25 mouse cellular contexts compared by ENCODE assay signal in genomic region chr5:29309191-29309590, GRCm38 (mm10).
DNase-seq lines count a peak whose midpoint lies in the region; ATAC-seq and TF ChIP-seq lines count a peak whose summit lies in the region.
"Had no signal": no experiment of that assay in that cellular context is flagged by ENCODE, and none has a peak within 500 bp of the region (broad histone marks: within the 10 kb centered on the region; RNA-seq: fewer than 3 reads in every experiment).

No protein-coding gene starts in this region.

- H3K4me3 ChIP-seq in MEL (ENCODE audit: control insufficient read depth in 1 of 2, insufficient read depth in 1 of 2, low read depth in 2 of 2, low read length in 2 of 2), result no peak overlapping the region
- H3K4me3 ChIP-seq in midbrain, embryonic 16.5 days (ENCODE audit: low read depth, low read length), result no peak overlapping the region
- H3K4me3 ChIP-seq: embryonic facial prominence, embryonic 15.5 days; erythroblast, embryonic 14.5 days; forebrain, embryonic 10.5 days; forebrain, embryonic 15.5 days; heart, adult 2 months; heart, embryonic 15.5 days; hindbrain, embryonic 13.5 days had no signal

- H3K4me2 ChIP-seq in midbrain, embryonic 16.5 days (ENCODE audit: low read length), result no peak overlapping the region
- H3K4me2 ChIP-seq: embryonic facial prominence, embryonic 15.5 days; forebrain, embryonic 15.5 days; heart, embryonic 11.5 days; heart, embryonic 15.5 days; hindbrain, embryonic 13.5 days had no signal

- TF ChIP-seq CTCF in MEL (IDR thresholded peaks at IDR 0.05 in 2 of 3, conservative IDR thresholded peaks at IDR 0.05 in 1 of 3; ENCODE audit: control insufficient read depth in 1 of 3, insufficient read depth in 1 of 3, low read depth in 2 of 3, low read length in 3 of 3, poor library complexity in 1 of 3, severe bottlenecking in 1 of 3), result no peak

- no peak for TF ChIP-seq POLR2A in MEL (IDR thresholded peaks at IDR 0.05; ENCODE audit: control insufficient read depth in 1 of 2, insufficient read depth in 1 of 2, low read depth in 1 of 2, low read length in 2 of 2, poor library complexity in 1 of 2)

- ATAC-seq in midbrain, embryonic 16.5 days, result no peak
- ATAC-seq: CD4-positive, CD25-positive, alpha-beta regulatory T cell, adult 4 months; forebrain, embryonic 15.5 days; hindbrain, postnatal 0 days had no signal

- TF ChIP-seq RAD21 in MEL (IDR thresholded peaks at IDR 0.05; ENCODE audit: low read depth, low read length), result no peak

- no peak overlapping the region for H3K27ac ChIP-seq in MEL (ENCODE audit: control insufficient read depth, low read depth, low read length)
- no peak overlapping the region for H3K27ac ChIP-seq in midbrain, embryonic 16.5 days (ENCODE audit: low read length)
- H3K27ac ChIP-seq: embryonic facial prominence, embryonic 15.5 days; forebrain, embryonic 10.5 days; forebrain, embryonic 15.5 days; heart, adult 2 months; heart, embryonic 15.5 days; hindbrain, embryonic 13.5 days; hindbrain, postnatal 0 days had no signal

- peaks cover 0 to 2% of the 10 kb centered on the region in 2 experiments; a peak in 2 of 4 replicates for H3K27me3 ChIP-seq in MEL (ENCODE audit: control insufficient read depth in 1 of 2, insufficient read depth in 2 of 2, low read length in 2 of 2)
- H3K27me3 ChIP-seq in midbrain, embryonic 16.5 days (ENCODE audit: control insufficient read depth, insufficient read depth, low read depth, low read length), result no peaks in the 10 kb centered on the region
- H3K27me3 ChIP-seq: embryonic facial prominence, embryonic 15.5 days; forebrain, embryonic 15.5 days; heart, embryonic 15.5 days; hindbrain, embryonic 13.5 days had no signal

- DNase-seq in adrenal gland, adult 8-10 months, result peak; percentile 18
- no peak for DNase-seq in adrenal gland, postnatal 36 days
- DNase-seq in MEL (ENCODE audit: low read depth, low spot score), result peak; percentile 52
- DNase-seq in c-Kit-positive CD71-positive TER-119-positive erythroid progenitor cells, embryonic 14.5 days (ENCODE audit: low spot score), result peak; percentile 7
- no peak for DNase-seq in frontal cortex, postnatal 36 days (ENCODE audit: low spot score in 2 of 2)
- DNase-seq in cerebellum, postnatal 25 days, result no peak
- DNase-seq: adrenal gland, postnatal 14 days; B cell, adult 2 months; cerebellum, adult 18-20 months; cerebellum, adult 9-11 months; embryo, embryonic 11 days; gastrocnemius, postnatal 10 days; heart, adult 2 months; heart, postnatal 14 days; kidney, adult 11 months had no signal

- H3K9ac ChIP-seq in MEL (ENCODE audit: control insufficient read depth, low read depth, low read length, poor library complexity, severe bottlenecking), result no peak overlapping the region
- no peak overlapping the region for H3K9ac ChIP-seq in midbrain, embryonic 16.5 days (ENCODE audit: low read depth, low read length)
- H3K9ac ChIP-seq: embryonic facial prominence, embryonic 15.5 days; forebrain, embryonic 15.5 days; heart, embryonic 15.5 days; hindbrain, embryonic 13.5 days had no signal

- no peaks in the 10 kb centered on the region for H3K79me2 ChIP-seq in MEL (ENCODE audit: control insufficient read depth, insufficient read depth, low read length, poor library complexity)

- H3K36me3 ChIP-seq in MEL (ENCODE audit: control insufficient read depth in 1 of 2, insufficient read depth in 2 of 2, low read length in 2 of 2), result peaks cover 0 to 2% of the 10 kb centered on the region in 2 experiments; a peak in 1 of 4 replicates
- H3K36me3 ChIP-seq in midbrain, embryonic 16.5 days (ENCODE audit: control insufficient read depth, insufficient read depth, low read length), result no peaks in the 10 kb centered on the region; the same call in 1 of the 2 replicates
- H3K36me3 ChIP-seq: heart, embryonic 15.5 days had no signal

- 92% methylated on average over 3 of the region's 3 CpGs for WGBS in midbrain, embryonic 16.5 days

- H3K4me1 ChIP-seq in MEL (ENCODE audit: control insufficient read depth in 1 of 2, insufficient read depth in 2 of 2, low read length in 2 of 2), result no peaks in the 10 kb centered on the region
- H3K4me1 ChIP-seq in midbrain, embryonic 16.5 days (ENCODE audit: control insufficient read depth, insufficient read depth, low read length), result no peaks in the 10 kb centered on the region
- H3K4me1 ChIP-seq: forebrain, embryonic 10.5 days; forebrain, embryonic 15.5 days; heart, embryonic 15.5 days; hindbrain, embryonic 13.5 days had no signal

- no peak for TF ChIP-seq EP300 in MEL (IDR thresholded peaks at IDR 0.05; ENCODE audit: low read depth in 1 of 2, low read length in 2 of 2)

- no peaks in the 10 kb centered on the region for H3K9me3 ChIP-seq in MEL (replicated peaks; ENCODE audit: insufficient read depth, low read length)
- H3K9me3 ChIP-seq in midbrain, embryonic 16.5 days (replicated peaks; ENCODE audit: control insufficient read depth, low read length, poor library complexity, severe bottlenecking), result no peaks in the 10 kb centered on the region
- H3K9me3 ChIP-seq: embryonic facial prominence, embryonic 15.5 days; forebrain, embryonic 10.5 days; forebrain, embryonic 15.5 days; heart, embryonic 15.5 days had no signal

TF ChIP-seq in MEL, 35 proteins besides CTCF, POLR2A, EP300 and RAD21:
- TF ChIP-seq MYB (IDR thresholded peaks at IDR 0.05; ENCODE audit: low read depth, low read length) (no peak), TBP (IDR thresholded peaks at IDR 0.05; ENCODE audit: low read depth, low read length) (peak; percentile 30; the same call in 1 of the 2 replicates), GATA1 (IDR thresholded peaks at IDR 0.05; ENCODE audit: low read depth, low read length) (no peak), MYC (IDR thresholded peaks at IDR 0.05; ENCODE audit: low read depth, low read length) (no peak)

Comparison
In these comparisons a context has a peak if more than half of its experiments do, and no peak if none do; other contexts are left out.
1. DNase-seq: peak in adrenal gland, adult 8-10 months (single experiment), MEL (single experiment) and c-Kit-positive CD71-positive TER-119-positive erythroid progenitor cells, embryonic 14.5 days (single experiment); none in adrenal gland, postnatal 36 days (0 of 2), frontal cortex, postnatal 36 days (0 of 2) and cerebellum, postnatal 25 days (0 of 2).